Mouse (Mus musculus): Measurements from ENCODE around the gene Cdcp1. TPM values are rescaled to one million over a fixed set of nuclear protein-coding genes. Genes with fewer than 3 reads are reported as not detected.
A peak's percentile ranks its signal among the peaks of the same experiment; 100 is the strongest.

Cdcp1 gene
- total RNA-seq (2021): under 1 TPM in 1 of 2 experiments, not detected in 1; 0.13 TPM
- long read RNA-seq, experiment 1: 0 reads
- long read RNA-seq, experiment 2: 0 reads

DNA sequence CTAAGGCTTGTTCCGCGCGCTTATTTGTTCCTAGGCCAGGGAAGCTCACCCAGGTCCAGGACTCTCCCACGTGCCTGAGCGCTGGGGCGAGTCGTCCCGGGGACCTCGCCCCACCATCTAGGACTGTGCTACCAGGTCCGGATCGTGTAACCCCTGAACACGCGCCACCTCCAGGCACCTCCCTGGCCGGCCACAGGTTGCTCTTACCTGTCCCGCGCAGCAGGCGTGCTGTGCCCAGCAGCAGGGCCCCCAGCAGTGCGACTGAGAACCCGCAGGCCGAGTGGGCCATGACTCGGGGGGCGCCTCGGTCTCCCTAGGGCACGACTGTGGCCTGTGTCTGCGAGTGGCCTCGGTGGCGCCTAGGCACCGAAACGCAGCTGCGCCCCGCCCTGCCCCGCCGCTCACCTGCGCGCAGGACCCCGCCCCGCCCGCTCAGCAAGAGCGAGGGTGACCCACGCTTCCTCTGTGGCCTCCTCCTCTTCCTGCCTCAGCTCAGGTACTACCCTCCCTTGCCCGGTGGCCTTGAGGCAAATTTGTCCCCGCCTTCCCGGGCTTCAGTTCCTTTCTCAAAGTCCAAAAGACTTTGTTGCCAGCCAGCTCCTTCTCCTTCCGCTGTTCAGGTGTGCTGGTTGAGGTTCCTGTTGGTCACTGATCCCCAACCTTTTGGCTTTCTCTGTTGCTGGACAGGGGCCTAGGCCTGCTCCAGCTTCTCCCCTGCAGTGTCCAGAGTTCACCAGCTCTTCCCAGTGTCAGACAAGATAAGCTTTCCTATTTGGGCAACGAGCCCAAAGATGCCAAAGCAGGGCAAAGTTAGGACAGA, at the start of gene Cdcp1:
TSS of gene Cdcp1 (minus strand) at position 418 of the 820 bp plus-strand sequence.
- DNase-seq: peak in 1 of 2 experiments; percentile 11

DNA sequence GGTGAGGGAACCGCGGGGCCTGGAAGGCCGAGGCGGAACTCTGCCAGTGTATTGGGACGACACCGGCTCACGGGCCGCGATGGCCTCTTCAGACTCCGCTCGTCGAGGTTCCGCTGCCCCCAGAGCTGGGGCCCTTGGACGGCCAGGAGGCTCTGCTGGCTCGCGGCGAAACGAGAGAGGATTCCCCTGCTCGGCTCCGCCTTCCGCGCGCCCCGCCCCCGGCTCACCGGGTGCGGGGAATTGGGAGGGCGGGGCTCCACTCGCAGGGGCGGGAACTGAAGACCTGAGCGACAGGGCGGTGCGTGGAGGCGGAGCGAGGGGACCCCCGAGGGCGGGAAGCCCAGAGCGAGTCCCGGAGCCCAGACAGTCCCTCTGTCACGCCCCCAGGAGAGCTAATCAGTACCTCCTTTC, 44.8 kb upstream of the Cdcp1 start, which contains the start of gene Tmem158:
TSS of gene Tmem158 (minus strand) at position 154 of the 411 bp plus-strand sequence.
- peak; percentile 89 to 93 for DNase-seq

DNA sequence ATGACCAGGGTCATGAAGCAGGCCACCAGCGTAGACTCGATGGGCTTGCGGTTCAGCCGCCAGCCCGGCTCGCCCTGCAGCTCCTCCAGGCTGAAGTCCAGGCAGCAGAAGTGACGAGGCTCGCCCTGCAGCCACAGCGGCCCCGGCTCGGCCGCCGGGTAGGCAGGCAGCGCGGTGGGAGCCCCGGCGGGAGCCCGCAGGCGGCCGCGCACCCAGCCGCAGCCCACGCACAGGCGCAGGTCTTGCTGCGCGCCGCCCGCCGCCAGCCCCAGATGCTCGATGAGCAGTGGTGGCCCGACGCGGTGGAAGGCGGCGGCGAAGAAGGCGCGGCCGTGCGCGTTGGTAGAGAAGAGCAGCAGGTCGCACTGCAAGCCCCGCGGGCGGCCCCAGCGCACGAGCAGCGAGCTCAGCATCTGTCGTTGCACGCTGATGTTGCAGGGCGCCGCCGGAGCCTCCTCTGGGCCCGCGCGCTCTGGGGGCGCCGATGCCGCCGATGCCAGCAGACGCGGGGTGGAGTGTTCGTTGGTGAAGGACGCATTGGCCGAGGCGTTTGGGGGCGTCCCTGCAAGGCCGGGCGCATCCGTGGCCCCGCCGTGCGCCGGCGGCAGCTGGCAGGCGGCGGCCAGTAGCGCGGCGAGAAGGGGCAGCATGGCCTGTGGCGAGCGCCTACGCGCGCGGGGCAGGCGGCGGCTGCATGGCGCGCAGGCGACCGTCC, 44.2 kb upstream of the Cdcp1 start:
- peak; percentile 47 to 61 for DNase-seq

DNA sequence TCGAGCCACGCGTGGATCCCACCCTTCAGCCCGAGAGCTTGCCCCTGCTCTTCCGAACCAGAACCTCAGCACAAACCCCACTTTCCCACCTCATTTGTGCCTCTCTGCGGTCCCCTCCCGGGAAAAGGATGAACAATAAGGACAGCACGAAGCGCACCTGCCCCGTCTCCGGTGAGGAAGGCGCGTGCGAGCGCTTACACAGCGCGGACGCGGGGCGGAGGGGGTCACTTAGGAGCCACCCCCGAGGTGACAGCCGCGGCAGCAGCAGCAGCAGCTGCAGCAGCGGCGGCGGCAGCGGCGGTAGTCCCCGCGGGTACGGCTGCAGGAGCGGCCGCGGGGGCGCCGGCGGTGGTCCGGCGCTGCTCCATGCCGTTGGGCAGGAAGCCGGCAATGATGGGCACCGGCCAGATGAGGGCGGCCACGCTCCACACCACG, 43.6 kb upstream of the Cdcp1 start:
- peak; percentile 87 to 88 for DNase-seq

DNA sequence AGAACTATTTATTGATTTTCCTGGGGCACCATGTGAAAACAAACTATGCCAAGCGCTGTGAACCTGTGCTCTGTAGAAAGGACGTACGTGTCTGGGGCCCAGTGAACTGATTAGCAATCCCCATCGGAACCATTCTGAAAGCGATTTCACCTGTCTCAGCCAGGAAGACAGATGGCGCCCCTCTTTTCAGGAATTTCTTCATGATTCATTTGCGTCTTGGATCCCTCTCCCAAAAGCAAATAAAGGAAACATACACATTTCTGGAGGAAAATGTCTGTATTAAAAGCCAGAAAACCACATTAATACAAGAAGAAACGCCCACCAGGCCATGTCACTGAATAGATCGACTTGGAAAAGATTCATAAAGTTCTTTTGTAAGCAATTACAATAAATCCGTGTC, 43.0 kb upstream of the Cdcp1 start:
- no peak for DNase-seq

DNA sequence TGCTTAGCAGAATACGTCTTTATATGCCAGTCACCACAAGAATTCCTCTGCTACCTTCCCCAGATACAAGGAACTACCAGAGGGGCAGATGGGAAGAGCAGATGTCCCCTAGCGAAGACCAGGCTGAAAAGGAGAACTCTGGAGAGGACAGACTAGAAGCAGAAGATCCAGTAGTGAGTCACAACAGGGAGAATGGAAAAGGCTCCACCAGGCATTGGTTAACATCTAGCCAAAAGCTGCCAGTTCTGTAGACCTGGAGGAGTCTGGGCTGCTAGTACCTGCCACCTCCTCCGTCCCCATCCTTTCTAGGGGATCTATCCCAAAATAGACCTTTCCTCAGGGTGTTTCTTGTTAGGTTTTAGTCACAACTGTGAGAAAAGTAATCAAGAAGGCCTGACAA, 39.9 kb upstream of the Cdcp1 start:
- DNase-seq: no peak

DNA sequence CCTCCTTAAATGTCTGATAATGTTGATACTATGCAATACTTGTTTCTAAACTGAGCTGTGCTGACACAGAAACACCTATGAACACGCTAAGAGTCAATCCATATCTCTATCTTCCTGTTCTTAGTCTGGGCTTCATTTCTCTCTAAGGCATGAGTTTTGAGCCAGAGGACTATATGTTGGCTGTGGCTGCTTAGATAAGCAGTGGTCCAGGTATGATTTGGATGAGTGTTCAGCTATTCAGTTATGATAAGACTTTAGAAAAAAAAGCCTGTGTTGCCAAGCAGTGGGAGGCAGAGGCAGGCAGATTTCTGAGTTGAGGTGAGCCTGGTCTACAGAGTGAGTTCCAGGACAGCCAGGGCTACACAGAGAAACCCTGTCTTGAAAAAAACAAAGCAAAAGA, 32.2 kb upstream of the Cdcp1 start:
- DNase-seq: no peak

DNA sequence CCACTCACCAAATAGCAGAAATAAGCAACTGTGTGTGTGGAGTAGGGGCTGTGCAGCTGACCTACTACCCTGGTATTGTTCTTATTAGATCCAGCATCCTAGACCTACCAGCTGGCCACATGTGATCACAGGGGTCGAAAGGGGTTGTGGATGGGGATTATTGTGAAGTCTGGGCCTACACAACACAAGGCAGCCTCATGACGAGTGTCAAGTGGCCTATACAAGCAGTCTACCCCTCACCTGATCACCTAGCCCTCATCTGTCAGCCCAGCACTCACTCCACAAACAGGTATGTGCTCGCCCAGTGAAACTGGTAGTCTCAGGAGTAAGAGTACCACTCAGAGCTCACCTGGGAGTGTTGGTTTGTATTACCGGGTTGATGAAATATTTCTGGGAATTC, 29.3 kb upstream of the Cdcp1 start:
- no peak for DNase-seq

DNA sequence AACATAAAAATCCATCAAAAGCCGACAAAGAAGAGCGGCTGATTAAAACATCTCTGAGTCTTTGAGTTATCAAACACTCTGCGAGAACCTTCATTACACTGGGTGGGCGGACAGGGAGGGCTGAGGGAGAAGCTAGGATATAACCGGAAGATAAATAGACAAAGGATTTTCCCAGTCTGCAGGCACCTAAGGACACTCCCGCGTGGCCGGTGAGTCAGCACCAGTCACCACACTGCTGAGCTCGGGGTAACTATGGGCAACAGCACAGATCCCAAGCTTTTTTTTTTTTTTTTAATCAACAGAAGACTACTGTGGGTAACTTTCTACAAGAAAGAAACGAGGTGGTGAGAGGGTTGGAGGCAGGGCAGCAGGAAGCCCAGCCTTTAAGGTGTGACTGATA, 28.1 kb upstream of the Cdcp1 start:
- DNase-seq: peak; percentile 67 to 73

DNA sequence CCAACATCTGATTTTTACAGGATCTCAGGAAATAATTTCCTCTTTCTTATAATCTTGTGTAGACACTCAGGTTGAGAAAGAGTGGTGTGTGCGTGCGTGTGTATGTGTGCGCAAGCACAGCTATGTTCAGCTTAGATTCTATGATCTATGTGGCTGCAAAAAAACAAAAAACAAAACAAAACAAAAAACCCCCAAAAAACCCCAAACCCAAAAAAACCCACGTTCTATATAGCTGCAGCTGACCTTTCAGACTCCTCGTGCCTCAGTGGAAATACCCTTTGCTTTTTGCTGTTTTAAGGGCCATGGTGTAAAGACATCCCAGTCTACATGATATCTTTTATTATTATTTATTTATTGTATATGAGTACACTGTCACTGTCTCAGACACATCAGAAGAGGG, 25.4 kb upstream of the Cdcp1 start:
- DNase-seq: no peak

DNA sequence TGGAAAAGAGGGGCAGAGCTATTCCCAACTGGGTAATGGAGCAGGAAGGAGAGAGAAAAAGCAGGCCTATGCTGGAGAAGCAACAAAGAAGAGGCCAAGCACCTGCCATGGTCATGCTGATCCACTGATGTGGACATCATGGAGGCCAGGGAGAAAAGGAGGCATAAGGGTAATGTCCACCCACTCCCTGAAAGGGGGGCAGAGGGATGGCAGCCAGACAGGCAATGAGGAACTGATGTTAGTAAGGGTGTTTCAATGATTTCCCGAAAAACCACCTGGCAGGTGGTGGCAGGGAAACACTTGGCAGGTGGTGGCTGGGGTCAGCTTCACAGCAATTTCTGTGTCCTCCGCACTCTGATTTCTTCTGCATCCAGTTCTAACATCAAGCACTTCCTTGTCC, 24.9 kb upstream of the Cdcp1 start:
- no peak for DNase-seq

DNA sequence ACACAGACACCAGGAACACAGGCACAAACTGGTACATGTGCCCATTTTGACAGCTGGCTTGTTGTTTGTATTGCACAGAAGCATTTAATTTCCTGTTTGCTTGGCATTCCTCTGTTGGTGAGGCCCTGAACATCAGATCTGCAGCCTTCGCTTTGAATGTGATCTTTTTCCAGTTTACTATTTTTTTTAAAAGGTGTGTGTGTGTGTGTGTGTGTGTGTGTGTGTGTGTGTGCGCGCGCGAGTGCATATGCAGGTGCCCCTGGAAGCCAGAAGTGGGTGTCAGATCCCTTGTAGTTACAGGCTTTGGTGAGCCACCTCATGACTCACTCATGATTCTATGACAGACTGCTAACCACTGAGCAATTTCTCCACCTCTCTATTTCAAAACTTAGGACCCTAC, 24.4 kb upstream of the Cdcp1 start:
- no peak for DNase-seq

DNA sequence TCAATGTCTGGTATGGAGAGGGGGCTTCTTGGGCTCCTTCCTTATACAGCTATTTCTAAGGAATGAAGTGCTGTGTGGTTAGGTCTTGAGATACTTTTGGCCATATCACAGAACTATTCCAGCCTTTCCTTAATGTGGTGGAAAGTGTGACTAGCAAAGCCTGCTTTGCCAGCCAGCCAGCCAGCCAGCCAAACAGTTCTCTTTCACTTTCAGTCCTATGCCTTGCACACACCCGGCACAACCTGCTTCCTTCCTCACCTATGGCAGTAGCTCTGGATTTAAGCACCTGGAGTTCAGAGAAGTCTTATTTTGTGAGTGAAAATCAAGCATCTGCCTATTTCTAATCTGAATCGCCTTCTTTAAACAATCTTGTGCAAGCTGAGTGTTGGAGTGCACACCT, 23.8 kb upstream of the Cdcp1 start:
- DNase-seq: no peak

DNA sequence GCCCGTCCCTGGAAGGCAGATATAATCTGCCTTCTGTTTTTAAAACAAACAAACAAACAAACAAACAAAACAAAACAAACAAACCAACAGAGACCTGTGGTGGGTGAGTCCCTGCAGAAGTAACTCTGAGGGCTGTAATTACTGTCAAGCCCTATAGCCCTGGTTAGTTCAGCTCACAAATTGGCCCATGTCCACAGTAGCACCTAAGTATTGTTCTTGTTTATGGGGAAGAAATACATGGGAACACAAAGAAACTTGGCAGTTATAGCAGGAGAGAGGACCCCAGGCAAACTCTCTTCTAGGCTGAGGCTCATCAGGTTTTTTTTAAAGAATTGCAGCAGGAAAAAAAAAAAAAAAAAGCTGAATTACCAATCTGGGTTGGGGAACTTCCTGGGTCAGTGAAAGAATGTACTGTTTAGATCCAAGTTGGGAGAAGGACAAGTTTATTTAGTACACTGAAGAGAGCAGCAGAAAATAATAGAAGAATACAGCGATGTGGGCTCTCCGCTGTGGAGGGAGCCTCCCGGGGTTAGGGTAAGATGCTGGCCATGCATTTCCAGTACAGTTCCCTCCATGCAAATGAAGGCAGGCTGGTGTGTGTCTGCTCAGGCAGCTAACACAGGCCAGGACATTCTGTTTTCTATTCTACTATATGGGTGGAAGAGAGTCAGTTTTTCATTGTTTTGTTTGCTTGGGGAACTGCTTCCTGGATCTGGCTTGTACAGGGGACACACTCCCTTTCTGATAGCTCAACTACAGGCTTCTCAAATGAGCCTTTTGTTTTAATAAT, 22.6 kb upstream of the Cdcp1 start:
- DNase-seq: no peak

DNA sequence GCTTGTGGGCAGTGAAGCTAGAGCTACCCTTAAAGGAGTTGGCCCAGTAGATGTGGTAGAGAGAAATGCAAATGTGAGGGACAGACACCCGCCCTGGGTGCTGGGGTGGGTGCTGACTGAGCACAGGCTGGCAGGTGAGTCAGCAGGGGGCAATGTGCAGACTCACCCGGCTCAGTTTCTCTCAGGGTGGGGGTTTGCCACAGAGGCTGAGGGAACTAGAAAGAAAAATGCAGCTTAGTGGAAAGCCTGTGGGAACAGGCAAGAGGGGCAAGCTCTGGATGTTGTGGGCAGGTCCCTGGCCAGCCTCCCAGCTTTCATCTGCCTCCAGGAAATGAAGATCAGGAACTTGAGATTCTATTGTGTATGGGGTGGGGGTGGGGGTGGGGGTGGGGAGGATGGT, 21.9 kb upstream of the Cdcp1 start:
- DNase-seq: peak; percentile 30 to 68

DNA sequence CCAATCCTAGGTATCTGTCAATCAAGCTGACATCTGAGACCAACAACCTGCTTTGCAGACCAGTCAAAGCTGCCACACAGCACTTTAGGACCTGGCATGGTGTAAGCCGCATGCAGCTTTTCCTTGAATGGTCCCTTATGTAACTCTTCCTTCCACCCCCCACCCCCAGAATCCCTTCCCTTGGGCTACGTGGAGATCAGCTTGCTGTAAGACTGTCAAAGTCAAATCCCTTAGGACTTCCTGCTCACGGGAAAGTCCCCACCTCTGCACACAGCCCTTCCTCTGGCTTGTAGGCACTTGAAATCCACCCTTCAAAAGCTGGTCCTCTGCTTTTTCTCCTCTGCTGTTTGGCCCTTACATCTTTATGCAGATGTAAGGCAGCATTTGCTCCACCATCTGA, 19.8 kb upstream of the Cdcp1 start:
- peak in 1 of 2 experiments; percentile 4 for DNase-seq

DNA sequence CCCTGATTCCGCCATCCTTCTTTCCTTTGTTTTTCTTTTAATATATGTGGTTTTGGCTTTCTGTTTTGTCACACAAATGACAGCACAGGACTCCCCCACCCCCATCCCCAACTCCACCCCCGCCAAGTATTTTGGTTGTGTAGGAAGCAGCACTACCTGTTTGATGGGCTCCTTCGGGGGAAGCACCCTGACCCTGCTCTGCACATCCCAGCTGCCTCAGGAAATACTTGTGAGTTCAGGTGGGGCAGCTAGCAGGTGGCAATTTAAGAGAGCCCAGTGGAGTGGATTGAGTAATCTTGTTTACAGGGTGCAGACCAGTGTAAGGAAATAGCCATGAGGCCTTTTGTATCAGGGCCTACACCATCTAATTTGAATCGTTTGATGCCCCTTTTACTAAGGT, 14.0 kb upstream of the Cdcp1 start:
- DNase-seq: no peak

DNA sequence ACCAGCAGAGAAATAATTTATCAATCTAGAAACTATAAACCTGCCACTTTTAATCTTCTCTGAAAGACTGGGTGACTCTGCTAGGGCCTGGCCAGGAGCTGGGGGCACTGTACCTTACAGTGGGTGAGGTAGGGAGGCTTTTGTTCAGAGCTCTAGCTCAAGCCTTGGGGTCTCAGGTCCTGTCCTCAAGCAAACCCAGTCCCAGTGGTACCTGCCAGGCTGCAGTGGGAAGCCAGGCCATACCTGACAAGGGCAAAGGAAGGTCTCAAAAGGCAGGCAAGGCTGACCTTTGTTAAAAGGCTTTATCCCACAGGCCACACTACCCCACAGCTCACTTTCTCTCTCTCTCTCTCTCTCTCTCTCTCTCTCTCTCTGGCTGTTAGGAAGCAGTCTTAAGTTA, 12.8 kb upstream of the Cdcp1 start:
- no peak for DNase-seq

DNA sequence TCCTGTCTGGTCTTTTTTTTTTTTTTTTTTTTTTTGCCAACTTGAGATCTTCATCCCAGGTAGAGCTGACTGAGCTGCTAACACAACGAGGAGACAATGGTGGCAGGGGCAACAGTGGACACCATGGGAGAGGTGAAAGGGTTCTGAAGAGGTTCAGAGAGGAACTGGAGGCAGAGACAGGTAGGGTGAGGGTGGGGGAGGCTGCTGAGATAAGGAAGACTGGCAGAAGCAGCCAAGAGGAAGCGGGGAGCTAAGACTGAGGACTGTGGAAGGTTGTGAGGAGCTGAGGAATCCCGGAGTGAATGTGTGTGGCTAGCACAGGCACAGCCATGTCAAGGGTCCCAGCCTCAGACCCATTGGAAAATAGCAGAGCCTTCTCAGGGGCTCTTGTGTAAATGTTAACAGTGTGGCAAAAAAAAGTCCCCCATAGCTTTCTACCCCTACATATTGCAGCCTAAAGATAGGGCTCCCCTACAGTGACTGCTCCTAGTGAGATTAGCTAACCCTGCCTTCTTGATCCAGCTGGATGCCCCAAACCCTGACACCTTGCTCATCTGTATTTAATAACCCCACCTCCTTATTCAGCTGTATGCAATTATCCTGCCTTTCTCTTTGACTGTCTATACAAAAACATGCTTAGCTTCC, 11.4 kb upstream of the Cdcp1 start:
- no peak for DNase-seq

DNA sequence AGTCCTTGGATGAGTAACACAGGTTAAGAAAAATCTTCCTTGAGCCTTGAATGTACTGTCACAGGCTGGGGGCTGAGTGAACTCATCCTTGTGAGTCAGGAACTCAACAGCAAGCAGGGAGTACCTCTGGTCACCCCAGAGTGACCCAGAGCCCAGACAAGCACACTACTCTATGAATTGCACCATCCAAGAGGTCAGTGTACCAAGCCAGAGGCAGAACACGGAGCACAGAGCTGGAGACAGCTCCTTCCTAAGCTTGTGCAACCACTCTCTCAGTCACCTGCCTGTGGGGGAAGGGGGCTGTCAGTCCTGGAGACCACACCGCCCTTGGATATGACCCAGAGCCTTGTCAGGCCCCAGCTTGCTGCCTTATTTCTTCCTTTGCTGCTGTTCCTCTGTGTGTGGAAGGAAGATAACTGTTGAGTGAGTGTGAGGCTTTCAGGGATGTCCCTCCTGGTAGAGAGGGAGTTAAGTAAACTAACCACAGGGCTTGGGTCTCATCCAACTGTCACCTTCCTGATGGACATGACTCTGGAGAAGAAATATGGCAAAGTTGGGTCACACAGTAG, 9.1 kb upstream of the Cdcp1 start:
- DNase-seq: peak in 1 of 2 experiments; percentile 5

DNA sequence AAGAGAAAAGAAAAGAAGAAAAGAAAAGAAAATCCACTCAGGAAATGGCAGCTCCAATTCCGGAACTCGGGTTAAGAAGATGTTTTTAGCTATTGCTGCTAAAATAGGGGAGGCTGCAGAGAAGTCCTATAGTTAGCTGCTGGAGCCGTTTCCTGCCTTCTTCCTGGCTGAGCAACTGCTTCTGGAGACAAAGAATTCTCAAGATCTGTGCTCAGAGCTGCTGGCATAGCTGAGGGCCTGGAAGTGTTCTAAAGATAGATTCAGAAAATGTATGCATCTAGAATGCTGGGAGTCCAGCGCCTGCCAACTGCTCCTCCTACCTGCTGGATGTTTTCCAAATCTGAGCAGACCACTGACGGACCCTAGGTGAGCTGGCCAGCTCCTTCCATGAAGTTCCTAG, 4.0 kb upstream of the Cdcp1 start:
- DNase-seq: no peak

DNA sequence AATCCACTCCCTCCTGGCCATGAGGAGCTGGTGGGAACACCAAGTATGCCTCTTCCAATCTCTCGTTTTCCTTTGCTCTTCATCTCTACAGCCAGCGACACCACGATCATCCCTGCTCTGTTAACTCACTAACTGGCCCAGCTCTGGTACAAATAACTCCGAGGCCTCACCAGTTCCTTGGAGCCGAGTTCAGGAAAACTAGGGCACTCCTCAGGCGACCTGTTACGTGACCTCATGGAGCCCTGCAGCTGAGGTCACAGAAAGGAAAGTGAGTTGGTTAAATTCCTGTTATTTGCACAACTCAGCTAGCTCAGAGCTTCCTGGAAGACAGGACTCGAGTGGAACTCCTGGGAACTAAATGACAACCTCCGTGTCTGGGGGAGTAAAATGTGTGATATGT, 2.5 kb downstream of the Cdcp1 start:
- no peak for DNase-seq
